Mouse (Mus musculus): ENCODE data around the gene Tmem35b. TPM values are rescaled to one million over a fixed set of nuclear protein-coding genes. Genes with fewer than 3 reads are reported as not detected.
"Not testable (repeated sequence)": the region's sequence is repeated elsewhere in the genome, so short reads cannot be mapped to it uniquely, and the experiment has no call there.

Tmem35b gene
- 13.6 and 15.2 TPM in 2 replicates for polyA plus RNA-seq (2016; fragmentation: Nextera tagmentation; extraction: Ambion mirVana)

GRCm38 (mm10) chr4:127123391-127123790 is at the start of gene Tmem35b:
Tmem35b (plus strand) TSS chr4:127123691.
- no peak within 1 kb of the TSS for H3K4me2 ChIP-seq
- no peak within 1 kb of the TSS for H3K27ac ChIP-seq
- H3K27me3 ChIP-seq = no peaks in the 10 kb centered on the region
- peaks cover 9% of the 10 kb centered on the region for H3K4me1 ChIP-seq (replicated peaks)
- H3K9me3 ChIP-seq = no peaks in the 10 kb centered on the region
- H3K9ac ChIP-seq (replicated peaks) = no peak within 1 kb of the TSS
- WGBS = 95% methylated on average over 5 of the region's 5 CpGs
- peaks cover 12% of the 10 kb centered on the region for H3K36me3 ChIP-seq
- H3K4me3 ChIP-seq (replicated peaks) = no peak within 1 kb of the TSS
- ATAC-seq (ENCODE audit: insufficient number of reproducible peaks, insufficient read depth, low FRiP score, low TSS enrichment, low read depth) = no peak

DNA sequence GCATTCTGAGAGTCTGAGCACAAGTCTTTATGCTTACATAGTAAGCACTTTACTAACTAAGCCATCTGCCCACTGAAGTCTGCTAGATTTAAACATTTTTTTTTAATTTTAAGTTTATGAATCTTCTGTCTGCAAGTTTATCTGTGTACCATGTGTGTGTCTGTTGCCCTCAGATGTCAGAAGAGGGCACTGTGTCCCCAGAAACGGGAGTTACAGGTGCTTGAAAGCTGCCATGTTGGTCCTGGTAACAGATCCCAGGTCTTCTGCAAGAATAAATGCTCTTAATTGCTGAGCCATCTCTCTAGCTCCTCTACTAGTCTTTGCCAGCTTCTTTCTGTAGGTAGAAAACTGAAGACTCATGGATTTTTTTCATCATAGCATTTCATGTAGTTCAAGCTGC is 48.6 kb upstream of the Tmem35b start:
- Histone ChIP-seq H3K9ac (replicated peaks) (no peak overlapping the region), H3K4me2 (no peak overlapping the region), H3K9me3 (0 out of 2 replicates have a peak, but pooled peaks cover 4% of the 10 kb centered on the region), H3K4me1 (replicated peaks) (0 out of 2 replicates have a peak, but pooled peaks cover 4% of the 10 kb centered on the region), H3K27me3 (no peaks in the 10 kb centered on the region), H3K36me3 (no peaks in the 10 kb centered on the region), H3K4me3 (replicated peaks) (no peak overlapping the region), H3K27ac (no peak overlapping the region)
- WGBS = 71% methylated on average over 1 of the region's 1 CpGs
- no peak for ATAC-seq (ENCODE audit: insufficient number of reproducible peaks, insufficient read depth, low FRiP score, low TSS enrichment, low read depth)

GRCm38 (mm10) chr4:127076875-127077548 is 46.5 kb upstream of the Tmem35b start, which contains the start of gene Zmym6:
Zmym6 (plus strand) TSS chr4:127077383.
- under 1% methylated on average over 46 of the region's 46 CpGs for WGBS
- Histone ChIP-seq H3K36me3 (peaks cover 4% of the 10 kb centered on the region; the same call in 1 of the 2 replicates), H3K4me3 (replicated peaks) (peak within 1 kb of the TSS; percentile 51), H3K9ac (replicated peaks) (peak within 1 kb of the TSS; percentile 69), H3K9me3 (0 out of 2 replicates have a peak, but pooled peaks cover 1% of the 10 kb centered on the region), H3K4me1 (replicated peaks) (0 out of 2 replicates have a peak, but pooled peaks cover 4% of the 10 kb centered on the region), H3K27me3 (no peaks in the 10 kb centered on the region), H3K4me2 (peak within 1 kb of the TSS; percentile 65), H3K27ac (peak within 1 kb of the TSS; percentile 89)
- ATAC-seq (ENCODE audit: insufficient number of reproducible peaks, insufficient read depth, low FRiP score, low TSS enrichment, low read depth) = peak; percentile 95

GRCm38 (mm10) chr4:127080806-127081205 is 42.7 kb upstream of the Tmem35b start:
- Histone ChIP-seq H3K4me1 (replicated peaks) (0 out of 2 replicates have a peak, but pooled peaks cover 4% of the 10 kb centered on the region), H3K9ac (replicated peaks) (no peak overlapping the region), H3K4me2 (no peak overlapping the region), H3K27me3 (no peaks in the 10 kb centered on the region), H3K4me3 (replicated peaks) (no peak overlapping the region), H3K9me3 (no peaks in the 10 kb centered on the region), H3K36me3 (peaks cover 7% of the 10 kb centered on the region; the same call in 1 of the 2 replicates), H3K27ac (no peak overlapping the region)
- ATAC-seq (ENCODE audit: insufficient number of reproducible peaks, insufficient read depth, low FRiP score, low TSS enrichment, low read depth) = no peak
- 38% methylated on average over 1 of the region's 1 CpGs for WGBS

DNA sequence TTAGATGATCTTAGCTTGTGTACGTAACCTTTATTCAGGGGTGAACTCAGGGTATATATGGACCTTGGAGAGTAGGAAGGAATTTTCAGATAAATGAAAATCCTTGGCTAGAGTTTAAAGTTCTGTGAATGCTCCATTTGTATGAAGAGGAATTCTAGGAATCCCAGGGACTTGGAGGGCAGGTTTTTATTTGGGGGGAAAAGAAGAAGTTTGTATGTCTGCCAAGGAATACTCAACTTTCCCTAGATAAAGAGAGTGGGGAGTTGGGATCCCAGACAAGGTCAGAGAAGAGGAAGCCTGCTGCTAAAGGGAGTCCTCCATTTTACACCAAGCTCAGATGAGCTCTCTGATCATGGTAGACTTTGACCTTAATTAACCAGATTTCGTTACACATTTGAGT is 40.4 kb upstream of the Tmem35b start:
- H3K36me3 ChIP-seq = peaks cover 12% of the 10 kb centered on the region; the same call in 1 of the 2 replicates
- H3K4me2 ChIP-seq = no peak overlapping the region
- no peak overlapping the region for H3K27ac ChIP-seq
- 86% methylated on average over 2 of the region's 2 CpGs for WGBS
- no peak overlapping the region for H3K9ac ChIP-seq (replicated peaks)
- H3K4me3 ChIP-seq (replicated peaks) = no peak overlapping the region
- ATAC-seq (ENCODE audit: insufficient number of reproducible peaks, insufficient read depth, low FRiP score, low TSS enrichment, low read depth) = no peak
- H3K4me1 ChIP-seq (replicated peaks) = no peaks in the 10 kb centered on the region
- no peaks in the 10 kb centered on the region for H3K9me3 ChIP-seq
- no peaks in the 10 kb centered on the region for H3K27me3 ChIP-seq

GRCm38 (mm10) chr4:127085761-127086160 is 37.7 kb upstream of the Tmem35b start:
- ATAC-seq (ENCODE audit: insufficient number of reproducible peaks, insufficient read depth, low FRiP score, low TSS enrichment, low read depth) = no peak
- no peaks in the 10 kb centered on the region for H3K27me3 ChIP-seq
- no peak overlapping the region for H3K9ac ChIP-seq (replicated peaks)
- no peaks in the 10 kb centered on the region for H3K4me1 ChIP-seq (replicated peaks)
- H3K4me2 ChIP-seq = no peak overlapping the region
- no peaks in the 10 kb centered on the region for H3K9me3 ChIP-seq
- H3K4me3 ChIP-seq (replicated peaks) = no peak overlapping the region
- 88% methylated on average over 1 of the region's 1 CpGs for WGBS
- no peak overlapping the region for H3K27ac ChIP-seq
- H3K36me3 ChIP-seq = peaks cover 32% of the 10 kb centered on the region

DNA sequence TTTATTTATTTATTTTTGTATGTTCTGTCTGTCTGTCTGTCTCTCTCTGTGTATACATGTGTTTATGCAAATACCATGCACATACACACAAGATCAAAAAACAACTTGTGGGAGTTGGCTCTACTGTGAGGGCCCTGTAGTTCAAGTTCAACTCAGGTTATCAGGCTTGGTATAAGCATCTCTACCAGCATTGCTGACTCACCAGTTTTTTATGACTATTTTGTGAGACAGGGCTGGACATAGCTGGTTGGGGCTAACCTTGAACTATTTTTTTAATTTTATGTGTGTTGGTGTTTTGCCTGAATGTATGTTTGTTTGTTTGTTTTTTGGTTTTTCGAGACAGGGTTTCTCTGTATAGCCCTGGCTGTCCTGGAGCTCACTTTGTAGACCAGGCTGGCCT is 32.3 kb upstream of the Tmem35b start:
- ATAC-seq (ENCODE audit: insufficient number of reproducible peaks, insufficient read depth, low FRiP score, low TSS enrichment, low read depth) = no peak
- Histone ChIP-seq H3K27ac (no peak overlapping the region), H3K27me3 (no peaks in the 10 kb centered on the region), H3K4me1 (replicated peaks) (no peaks in the 10 kb centered on the region), H3K9ac (replicated peaks) (no peak overlapping the region), H3K4me2 (no peak overlapping the region), H3K9me3 (no peaks in the 10 kb centered on the region), H3K36me3 (peaks cover 56% of the 10 kb centered on the region), H3K4me3 (replicated peaks) (no peak overlapping the region)
- WGBS = 74% methylated on average over 1 of the region's 1 CpGs

DNA sequence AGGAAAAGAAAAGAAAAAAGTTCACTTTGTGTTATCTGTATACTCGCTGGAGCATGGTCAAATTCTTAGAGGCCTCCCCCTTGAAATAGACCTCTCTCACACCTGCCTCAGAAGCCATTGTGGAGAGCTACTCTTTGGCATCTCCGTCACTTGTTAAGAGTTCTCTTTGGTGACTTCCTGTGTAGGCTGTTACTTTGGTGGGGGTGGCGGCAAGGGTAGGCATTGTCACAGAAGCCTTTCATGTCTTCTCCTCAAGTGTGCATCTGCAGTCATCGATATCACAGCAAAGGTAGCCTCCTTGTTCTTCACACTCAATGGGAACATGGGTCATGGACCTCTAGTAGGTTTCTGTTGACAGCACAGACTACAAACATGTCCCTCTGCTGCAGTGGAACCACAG is 28.4 kb upstream of the Tmem35b start:
- no peak overlapping the region for H3K4me3 ChIP-seq (replicated peaks)
- H3K27ac ChIP-seq = no peak overlapping the region
- H3K36me3 ChIP-seq = peaks cover 35% of the 10 kb centered on the region; the same call in 1 of the 2 replicates
- no peak overlapping the region for H3K9ac ChIP-seq (replicated peaks)
- no peak for ATAC-seq (ENCODE audit: insufficient number of reproducible peaks, insufficient read depth, low FRiP score, low TSS enrichment, low read depth)
- H3K9me3 ChIP-seq = no peaks in the 10 kb centered on the region
- no peak overlapping the region for H3K4me2 ChIP-seq
- H3K4me1 ChIP-seq (replicated peaks) = no peaks in the 10 kb centered on the region
- no peaks in the 10 kb centered on the region for H3K27me3 ChIP-seq
- 93% methylated on average over 4 of the region's 4 CpGs for WGBS

- not testable (repeated sequence) for H3K9ac ChIP-seq (replicated peaks); H3K4me3 ChIP-seq (replicated peaks); ATAC-seq (ENCODE audit: insufficient number of reproducible peaks, insufficient read depth, low FRiP score, low TSS enrichment, low read depth); H3K27me3 ChIP-seq; H3K4me2 ChIP-seq; H3K4me1 ChIP-seq (replicated peaks); H3K9me3 ChIP-seq; H3K27ac ChIP-seq
- peaks cover 21% of the 10 kb centered on the region; the same call in 1 of the 2 replicates for H3K36me3 ChIP-seq
- 100% methylated on average over 1 of the region's 2 CpGs for WGBS
Measured at GRCm38 (mm10) chr4:127099552-127099951, 23.9 kb upstream of the Tmem35b start.

DNA sequence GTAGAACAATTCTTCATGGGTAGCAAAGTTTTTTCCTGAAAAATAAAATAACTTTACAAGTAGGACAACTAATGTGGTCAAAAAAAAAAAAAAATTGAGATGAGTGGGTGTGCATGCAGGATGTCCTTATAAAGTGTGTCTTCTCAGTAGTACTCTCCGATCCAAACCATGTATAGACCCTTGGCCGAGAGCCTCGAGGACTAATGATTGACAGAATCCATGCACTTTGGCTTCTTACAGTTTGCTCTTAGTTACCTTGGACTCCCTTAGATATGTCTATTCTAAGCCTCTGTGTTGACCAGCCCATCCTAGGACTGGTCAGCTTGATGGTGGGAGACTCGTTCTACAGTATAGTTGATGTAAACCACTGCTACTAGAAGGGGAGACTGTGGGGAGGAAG is 15.9 kb upstream of the Tmem35b start:
- H3K9me3 ChIP-seq = 0 out of 2 replicates have a peak, but pooled peaks cover 4% of the 10 kb centered on the region
- H3K9ac ChIP-seq (replicated peaks) = no peak overlapping the region
- no peak overlapping the region for H3K4me2 ChIP-seq
- ATAC-seq (ENCODE audit: insufficient number of reproducible peaks, insufficient read depth, low FRiP score, low TSS enrichment, low read depth) = no peak
- WGBS = 96% methylated on average over 4 of the region's 4 CpGs
- H3K36me3 ChIP-seq = peaks cover 42% of the 10 kb centered on the region
- H3K4me1 ChIP-seq (replicated peaks) = no peaks in the 10 kb centered on the region
- no peaks in the 10 kb centered on the region for H3K27me3 ChIP-seq
- H3K4me3 ChIP-seq (replicated peaks) = no peak overlapping the region
- H3K27ac ChIP-seq = no peak overlapping the region

- H3K9ac ChIP-seq (replicated peaks) = no peak overlapping the region
- H3K27me3 ChIP-seq = no peaks in the 10 kb centered on the region
- H3K27ac ChIP-seq = no peak overlapping the region
- 0 out of 2 replicates have a peak, but pooled peaks cover 4% of the 10 kb centered on the region for H3K9me3 ChIP-seq
- H3K4me1 ChIP-seq (replicated peaks) = no peaks in the 10 kb centered on the region
- ATAC-seq (ENCODE audit: insufficient number of reproducible peaks, insufficient read depth, low FRiP score, low TSS enrichment, low read depth) = no peak
- no peak overlapping the region for H3K4me3 ChIP-seq (replicated peaks)
- 76% methylated on average over 4 of the region's 4 CpGs for WGBS
- H3K4me2 ChIP-seq = no peak overlapping the region
- peaks cover 43% of the 10 kb centered on the region for H3K36me3 ChIP-seq
Measured at GRCm38 (mm10) chr4:127110570-127110969, 12.9 kb upstream of the Tmem35b start.

All from limb, embryonic 12.5 days (tissue).